Mouse (Mus musculus) heart, postnatal 36 days (tissue): ENCODE results near the gene Eef2kmt. TPM values are rescaled to one million over a fixed set of nuclear protein-coding genes. Genes with fewer than 3 reads are reported as not detected.
A peak's percentile ranks its signal among the peaks of the same experiment; 100 is the strongest.
"Not testable (repeated sequence)": the region's sequence is repeated elsewhere in the genome, so short reads cannot be mapped to it uniquely, and the experiment has no call there.

Experiments used
- DNase-seq, 2 experiments: peaks; one replicate each; pipeline ENCODE4 v3.0.0; 2021 to 2022
- intact Hi-C: fragments of 180-260 bp; cut with DNase I; formaldehyde crosslinking; loops from one replicate; pipeline ENCODE4 v1.15.1; 2025
- total RNA-seq, 2 experiments: library from RNA; stranded (reverse); gene quantifications; 2 replicates each; pipeline ENCODE4 v1.2.3; 2021

The Eef2kmt gene
- total RNA-seq, result 1 to 10 TPM; 8.5 to 9.0 TPM

GRCm38 (mm10) chr16:5255779-5256496, at the start of gene Eef2kmt:
TSS of gene Eef2kmt (minus strand) at chr16:5255983.
- intact Hi-C loops, result loop anchor here (2.0 kb wide), 1 partner anchor 53 kb away; no protein-coding TSS in a partner anchor
- DNase-seq, result peak; percentile 97

GRCm38 (mm10) chr16:5295238-5295637, 39.5 kb upstream of the Eef2kmt start:
- intact Hi-C loops, result no loop called here
- no peak for DNase-seq

GRCm38 (mm10) chr16:5285376-5285775, 29.6 kb upstream of the Eef2kmt start:
- no peak for DNase-seq
- intact Hi-C loops, result no loop called here

GRCm38 (mm10) chr16:5282686-5283085, 26.9 kb upstream of the Eef2kmt start:
- DNase-seq, result no peak
- intact Hi-C loops, result no loop called here

GRCm38 (mm10) chr16:5279571-5280222, 23.9 kb upstream of the Eef2kmt start:
- intact Hi-C loops, result no loop called here

GRCm38 (mm10) chr16:5272371-5272770, 16.6 kb upstream of the Eef2kmt start:
- no peak for DNase-seq
- intact Hi-C loops, result no loop called here

More at GRCm38 (mm10) chr16:5279571-5280222, 23.9 kb upstream of the Eef2kmt start:
- no peak for DNase-seq

GRCm38 (mm10) chr16:5271411-5272035, 15.7 kb upstream of the Eef2kmt start:
- DNase-seq, result no peak
- intact Hi-C loops, result no loop called here

GRCm38 (mm10) chr16:5263926-5264325, 8.1 kb upstream of the Eef2kmt start:
- DNase-seq, result no peak
- intact Hi-C loops, result no loop called here

- no peak for DNase-seq
- intact Hi-C loops, result no loop called here
Observed at GRCm38 (mm10) chr16:5263156-5263555, 7.4 kb upstream of the Eef2kmt start.

GRCm38 (mm10) chr16:5255081-5255740, 572 bp downstream of the Eef2kmt start:
- DNase-seq, result peak in 1 of 2 experiments; percentile 27
- intact Hi-C loops, result loop anchor here (2.0 kb wide), 1 partner anchor 52 kb away; no protein-coding TSS in a partner anchor

GRCm38 (mm10) chr16:5254346-5255025, 1.3 kb downstream of the Eef2kmt start:
- peak; percentile 77 to 78 for DNase-seq
- intact Hi-C loops, result loop anchor here (2.0 kb wide), 1 partner anchor 52 kb away; no protein-coding TSS in a partner anchor

- no peak for DNase-seq
- intact Hi-C loops, result no loop called here
Observed at GRCm38 (mm10) chr16:5252260-5252659, 3.5 kb downstream of the Eef2kmt start.

GRCm38 (mm10) chr16:5250891-5251290, 4.9 kb downstream of the Eef2kmt start:
- DNase-seq, result no peak
- intact Hi-C loops, result no loop called here

GRCm38 (mm10) chr16:5244411-5244810, 11.4 kb downstream of the Eef2kmt start:
- intact Hi-C loops, result loop anchor here (1.0 kb wide), 1 partner anchor 42 kb away; no protein-coding TSS in a partner anchor
- peak; percentile 76 to 78 for DNase-seq

GRCm38 (mm10) chr16:5242882-5243281, 12.9 kb downstream of the Eef2kmt start:
- intact Hi-C loops, result no loop called here
- DNase-seq, result no peak

GRCm38 (mm10) chr16:5242355-5242754, 13.4 kb downstream of the Eef2kmt start:
- DNase-seq, result no peak
- intact Hi-C loops, result no loop called here

- DNase-seq, result peak; percentile 93 to 94
- intact Hi-C loops, result loop anchor here (1.0 kb wide), 1 partner anchor 20 kb away; no protein-coding TSS in a partner anchor
Observed at GRCm38 (mm10) chr16:5233418-5234313, 22.1 kb downstream of the Eef2kmt start, which contains the start of gene Alg1. TSS of gene Alg1 (plus strand) at chr16:5233621.

- no peak for DNase-seq
- intact Hi-C loops, result no loop called here
Observed at GRCm38 (mm10) chr16:5232982-5233381, 22.8 kb downstream of the Eef2kmt start.

- DNase-seq, intact Hi-C loops: not testable (repeated sequence)
Observed at GRCm38 (mm10) chr16:5228103-5228502, 27.7 kb downstream of the Eef2kmt start.
